Mouse (Mus musculus) E14TG2a.4 (cell line): ENCODE measurements around the gene Spag8.
A peak's percentile ranks its signal among the peaks of the same experiment; 100 is the strongest.

Source experiments
- CTCF ChIP-seq: conservative IDR thresholded peaks from 2 replicates; pipeline ENCODE4 v1.5.1; 2014; ENCODE audit warnings: low read length
- NANOG ChIP-seq: IDR thresholded peaks from 2 replicates; pipeline ENCODE4 v1.6.1; 2014; ENCODE audit warnings: borderline replicate concordance, low read length, mixed read lengths
- POU5F1 ChIP-seq: IDR thresholded peaks from 2 replicates; pipeline ENCODE4 v1.6.1; 2014; ENCODE audit warnings: low read length, borderline replicate concordance

DNA sequence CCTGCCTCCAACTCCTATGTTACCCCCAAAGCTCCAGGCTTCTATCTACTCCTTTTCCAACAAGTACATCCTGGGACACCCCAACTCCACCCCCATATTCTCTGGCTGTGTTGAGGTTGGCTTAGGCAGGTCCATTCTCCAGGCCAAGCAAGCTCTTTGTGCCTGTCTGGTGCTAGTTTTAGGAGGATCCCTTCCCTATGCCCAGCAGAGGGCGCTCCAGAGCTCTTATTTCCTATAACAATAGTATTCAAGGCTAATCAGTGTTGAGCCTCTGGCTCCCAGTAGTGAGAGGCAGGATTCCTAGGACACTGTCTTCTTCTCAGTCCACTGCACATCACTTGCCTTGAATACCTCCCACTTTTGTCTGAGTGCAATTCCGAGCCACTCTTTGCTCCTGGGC, 18.7 kb upstream of the Spag8 start:
- TF ChIP-seq NANOG = no peak
- peak; percentile 75 for TF ChIP-seq CTCF
- TF ChIP-seq POU5F1 = no peak
